Mouse (Mus musculus) ES-Bruce4 (cell line): ENCODE data around the gene Lbp.

Experiments
- CTCF ChIP-seq: IDR thresholded peaks from one replicate; pipeline ENCODE4 v1.8.1; 2011; ENCODE audit warnings: low read depth, low read length
- POLR2A ChIP-seq: IDR thresholded peaks from one replicate; pipeline ENCODE4 v1.8.1; 2011; ENCODE audit warnings: low read length; ENCODE audit not compliant: insufficient read depth

- TF ChIP-seq POLR2A (no peak), CTCF (no peak)
Measured at GRCm38 (mm10) chr2:158313089-158313488, 6.8 kb downstream of the Lbp start.
